In the genomic region with DNA sequence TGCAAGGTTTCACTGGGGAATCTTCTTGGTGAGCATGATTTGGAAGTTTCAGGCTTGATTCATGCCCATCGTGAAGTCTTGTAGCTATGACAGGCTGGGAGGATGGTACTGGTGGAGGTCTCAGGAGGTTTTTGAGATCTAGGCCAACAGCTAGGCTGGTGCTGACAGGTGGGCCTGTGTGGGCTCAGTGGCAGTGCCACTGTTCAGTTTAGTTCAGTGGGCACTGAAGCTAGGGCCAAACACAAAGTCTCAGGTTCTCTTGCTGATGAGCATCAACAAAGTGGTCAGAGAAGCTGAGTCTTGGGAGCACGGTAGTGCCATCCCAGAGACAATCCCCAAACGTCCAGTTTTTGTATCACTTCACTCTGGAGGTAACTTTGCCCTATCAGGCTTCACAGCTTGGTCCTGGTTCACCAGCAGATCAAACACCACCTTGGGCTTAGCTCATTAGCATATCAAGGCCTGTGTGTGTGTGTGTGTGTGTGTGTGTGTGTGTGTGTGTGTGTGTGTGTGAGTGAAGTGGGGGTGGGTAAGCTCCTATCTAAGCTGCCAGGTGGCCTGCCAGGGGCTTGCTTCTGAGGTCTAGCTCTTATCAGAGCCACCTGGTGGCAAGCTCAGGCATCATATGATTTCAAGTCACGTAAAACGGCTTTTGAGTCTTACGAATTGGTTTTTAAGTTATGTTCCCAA, we compare ENCODE assay signal across 12 mouse cellular contexts. TPM values are rescaled to one million over a fixed set of nuclear protein-coding genes. Genes with fewer than 3 reads are reported as not detected.
A peak's percentile ranks its signal among the peaks of the same experiment; 100 is the strongest.
DNase-seq lines count a peak whose midpoint lies in the region; ATAC-seq and TF ChIP-seq lines count a peak whose summit lies in the region.
"Had no signal": no experiment of that assay in that cellular context is flagged by ENCODE, and none has a peak within 500 bp of the region (broad histone marks: within the 10 kb centered on the region; RNA-seq: fewer than 3 reads in every experiment).

No protein-coding gene starts in this region.

- no peaks in the 10 kb centered on the region; the same call in 1 of the 2 replicates for H3K9me3 ChIP-seq in heart, postnatal 0 days (replicated peaks; ENCODE audit: control insufficient read depth, low read length)

- H3K27me3 ChIP-seq in heart, postnatal 0 days (ENCODE audit: control insufficient read depth, insufficient read depth, low read length): no peaks in the 10 kb centered on the region
- H3K27me3 ChIP-seq: CH12.LX had no signal

- peak overlapping the region; percentile 9; the same call in 1 of the 2 replicates for H3K4me2 ChIP-seq in heart, postnatal 0 days (ENCODE audit: low read depth, low read length)

- 70% methylated on average over 6 of the region's 6 CpGs for WGBS in heart, postnatal 0 days

- no peak for TF ChIP-seq EP300 in heart, postnatal 0 days (IDR thresholded peaks at IDR 0.05; ENCODE audit: low read depth)

- no peaks in the 10 kb centered on the region for H3K36me3 ChIP-seq in heart, postnatal 0 days (replicated peaks; ENCODE audit: control insufficient read depth, insufficient read depth, low read length)

- TF ChIP-seq CTCF in heart, postnatal 0 days (IDR thresholded peaks at IDR 0.05; ENCODE audit: low read depth): no peak

- no peak for DNase-seq in heart, postnatal 0 days (ENCODE audit: low spot score)
- DNase-seq in heart, adult 9 months (ENCODE audit: low spot score in 2 of 2): no peak
- peak; percentile 83 for DNase-seq in c-Kit-positive CD71-positive TER-119-negative erythroid progenitor cells, embryonic 14.5 days (ENCODE audit: low read depth)
- DNase-seq in thymus, postnatal 14 days: peak; percentile 85
- DNase-seq in lung, postnatal 14 days: no peak
- DNase-seq in kidney, postnatal 4 days: no peak
- DNase-seq: adrenal gland, adult 8-10 months; heart, postnatal 36 days; right cerebral cortex, adult 18-20 months had no signal

- ATAC-seq in heart, postnatal 0 days (ENCODE audit: insufficient read depth, low read depth): no peak
- 0 out of 2 replicates have a peak, but pooled peaks have one; percentile 8 for ATAC-seq in megakaryocyte, adult 5-6 weeks (ENCODE audit: poor library complexity, severe bottlenecking)
- no peak for ATAC-seq in activated CD4-positive, CD25-positive, alpha-beta regulatory T cell, adult 4 months

- no peak overlapping the region for H3K9ac ChIP-seq in heart, postnatal 0 days (replicated peaks; ENCODE audit: low read depth, low read length)

- H3K27ac ChIP-seq in heart, postnatal 0 days (ENCODE audit: low read depth): peak overlapping the region; percentile 60; the same call in 1 of the 2 replicates

- H3K4me1 ChIP-seq in heart, postnatal 0 days (ENCODE audit: control insufficient read depth, insufficient read depth): peaks cover 2% of the 10 kb centered on the region; the same call in 1 of the 2 replicates

- no peak overlapping the region for H3K4me3 ChIP-seq in heart, postnatal 0 days (ENCODE audit: low read depth, low read length)

RNA-seq across cellular contexts. Expression of gene Cnih3, which starts 18.0 kb away (rescaled TPM):
- not detected in 2 replicates for total RNA-seq in heart, postnatal 0 days (2014; rRNA removed; ENCODE audit: low replicate concordance)
- polyA plus RNA-seq in heart, postnatal 0 days (2015; fragmentation: Nextera tagmentation; extraction: Ambion mirVana): 0.07 TPM in 1 of 2 replicates, not detected in the other
- total RNA-seq in megakaryocyte, adult 5-6 weeks (2015): not detected in 2 replicates
- not detected in 2 replicates for total RNA-seq in megakaryocyte, adult 5-6 weeks (2017)
- not detected for polyA plus RNA-seq in activated CD4-positive, CD25-positive, alpha-beta regulatory T cell, adult 4 months (2017; shearing (Covaris generic))
- total RNA-seq: CH12.LX; heart, postnatal 36 days had no signal

Comparison
In these comparisons a context has a peak if more than half of its experiments do, and no peak if none do; other contexts are left out.
1. DNase-seq: peak in c-Kit-positive CD71-positive TER-119-negative erythroid progenitor cells, embryonic 14.5 days (single experiment) and thymus, postnatal 14 days (single experiment); none in heart, postnatal 0 days (single experiment), heart, adult 9 months (0 of 2), lung, postnatal 14 days (single experiment) and kidney, postnatal 4 days (0 of 2).